Mouse (Mus musculus): Measurements from ENCODE around the gene Nfic.

Nfic gene

GRCm38 (mm10) chr10:81401521-81402226 is 53.8 kb downstream of the Nfic start:
- peak; percentile 78 for DNase-seq

GRCm38 (mm10) chr10:81401205-81401520 is 54.3 kb downstream of the Nfic start:
- no peak for DNase-seq

- DNase-seq = peak; percentile 95
These were observed 54.8 kb downstream of the Nfic start for GRCm38 (mm10) chr10:81400371-81401204.

- DNase-seq = peak; percentile 74
These were observed 55.6 kb downstream of the Nfic start for GRCm38 (mm10) chr10:81399798-81400308.

- DNase-seq = peak; percentile 76
These were observed 56.1 kb downstream of the Nfic start for GRCm38 (mm10) chr10:81399296-81399695.

GRCm38 (mm10) chr10:81396749-81397148 is 58.7 kb downstream of the Nfic start:
- no peak for DNase-seq

- DNase-seq = no peak
These were observed 59.6 kb downstream of the Nfic start for GRCm38 (mm10) chr10:81395865-81396264.

GRCm38 (mm10) chr10:81395127-81395526 is 60.3 kb downstream of the Nfic start:
- peak; percentile 70 for DNase-seq

- no peak for DNase-seq
These were observed 61.9 kb downstream of the Nfic start for GRCm38 (mm10) chr10:81393456-81394063.

- DNase-seq = no peak
These were observed 62.7 kb downstream of the Nfic start, which contains the start of gene Smim24 for GRCm38 (mm10) chr10:81392781-81393185. TSS of gene Smim24 (plus strand) at chr10:81393051.

GRCm38 (mm10) chr10:81392270-81392669 is 63.2 kb downstream of the Nfic start:
- DNase-seq = no peak

GRCm38 (mm10) chr10:81390678-81390965 is 64.8 kb downstream of the Nfic start:
- DNase-seq = peak; percentile 55

GRCm38 (mm10) chr10:81389801-81390677 is 65.4 kb downstream of the Nfic start:
- peak; percentile 70 for DNase-seq

- DNase-seq = no peak
These were observed 66.1 kb downstream of the Nfic start for GRCm38 (mm10) chr10:81389373-81389772.

- no peak for DNase-seq
These were observed 66.9 kb downstream of the Nfic start, which contains the start of gene Gm48552 for GRCm38 (mm10) chr10:81388505-81389055. TSS of gene Gm48552 (plus strand) at chr10:81389005.

GRCm38 (mm10) chr10:81387716-81388115 is 67.7 kb downstream of the Nfic start:
- no peak for DNase-seq

- no peak for DNase-seq
These were observed 69.7 kb downstream of the Nfic start for GRCm38 (mm10) chr10:81385603-81386306.

- no peak for DNase-seq
These were observed 70.8 kb downstream of the Nfic start for GRCm38 (mm10) chr10:81384605-81384982.

- peak; percentile 99 for DNase-seq
These were observed 71.4 kb downstream of the Nfic start, which contains the start of the genes Dohh and Gm48551 for GRCm38 (mm10) chr10:81383802-81384604. TSS of gene Dohh (plus strand) at chr10:81384428. TSS of gene Gm48551 (plus strand) at chr10:81384466.

GRCm38 (mm10) chr10:81382039-81382438 is 73.4 kb downstream of the Nfic start:
- no peak for DNase-seq
